Mouse (Mus musculus): ENCODE results near the gene Atp6v1b1. TPM values are rescaled to one million over a fixed set of nuclear protein-coding genes. Genes with fewer than 3 reads are reported as not detected.
A peak's percentile ranks its signal among the peaks of the same experiment; 100 is the strongest.

Atp6v1b1 gene
- polyA plus RNA-seq, 1 experiment from 2014 or later, result 2.3 TPM

- WGBS, result 47% methylated on average over 3 of the region's 3 CpGs
- DNase-seq (ENCODE audit: low spot score) (no peak), ATAC-seq (ENCODE audit: low read depth) (no peak; the same call in 1 of the 2 replicates)
- H3K36me3 ChIP-seq (ENCODE audit: control insufficient read depth, insufficient read depth, low read length), result no peaks in the 10 kb centered on the region
- no peak overlapping the region for H3K27ac ChIP-seq (replicated peaks; ENCODE audit: low read depth, low read length)
- H3K9ac ChIP-seq (ENCODE audit: low read depth, low read length), result no peak overlapping the region
- H3K4me2 ChIP-seq (ENCODE audit: low read depth, low read length), result no peak overlapping the region
- H3K4me3 ChIP-seq (ENCODE audit: low read depth, low read length), result no peak overlapping the region
- H3K4me1 ChIP-seq (ENCODE audit: control insufficient read depth, insufficient read depth, low read length), result no peaks in the 10 kb centered on the region
- H3K9me3 ChIP-seq (ENCODE audit: control insufficient read depth, low read length), result no peaks in the 10 kb centered on the region
- H3K27me3 ChIP-seq (replicated peaks; ENCODE audit: control insufficient read depth, insufficient read depth, low read length), result 0 out of 2 replicates have a peak, but pooled peaks cover 5% of the 10 kb centered on the region
Measured at GRCm38 (mm10) chr6:83749286-83749685, 6.5 kb downstream of the Atp6v1b1 start.

- Histone ChIP-seq H3K4me2 (ENCODE audit: low read depth, low read length) (no peak overlapping the region), H3K9me3 (ENCODE audit: control insufficient read depth, low read length) (no peaks in the 10 kb centered on the region), H3K27ac (replicated peaks; ENCODE audit: low read depth, low read length) (no peak overlapping the region), H3K27me3 (replicated peaks; ENCODE audit: control insufficient read depth, insufficient read depth, low read length) (0 out of 2 replicates have a peak, but pooled peaks cover 5% of the 10 kb centered on the region), H3K4me1 (ENCODE audit: control insufficient read depth, insufficient read depth, low read length) (no peaks in the 10 kb centered on the region), H3K4me3 (ENCODE audit: low read depth, low read length) (no peak overlapping the region), H3K36me3 (ENCODE audit: control insufficient read depth, insufficient read depth, low read length) (no peaks in the 10 kb centered on the region), H3K9ac (ENCODE audit: low read depth, low read length) (no peak overlapping the region)
- peak; percentile 52 for DNase-seq (ENCODE audit: low spot score)
- WGBS, result 10% methylated on average over 11 of the region's 11 CpGs
- ATAC-seq (ENCODE audit: low read depth), result peak; percentile 64; the same call in 1 of the 2 replicates
Measured at GRCm38 (mm10) chr6:83750171-83750684, 7.4 kb downstream of the Atp6v1b1 start.

GRCm38 (mm10) chr6:83756051-83756450, 13.3 kb downstream of the Atp6v1b1 start:
- DNase-seq (ENCODE audit: low spot score) (no peak), ATAC-seq (ENCODE audit: low read depth) (no peak)
- Histone ChIP-seq H3K4me2 (ENCODE audit: low read depth, low read length) (no peak overlapping the region), H3K36me3 (ENCODE audit: control insufficient read depth, insufficient read depth, low read length) (no peaks in the 10 kb centered on the region), H3K4me3 (ENCODE audit: low read depth, low read length) (no peak overlapping the region), H3K4me1 (ENCODE audit: control insufficient read depth, insufficient read depth, low read length) (peaks cover 4% of the 10 kb centered on the region; the same call in 1 of the 2 replicates), H3K27ac (replicated peaks; ENCODE audit: low read depth, low read length) (no peak overlapping the region), H3K9me3 (ENCODE audit: control insufficient read depth, low read length) (no peaks in the 10 kb centered on the region), H3K9ac (ENCODE audit: low read depth, low read length) (no peak overlapping the region), H3K27me3 (replicated peaks; ENCODE audit: control insufficient read depth, insufficient read depth, low read length) (peaks cover 38% of the 10 kb centered on the region)
- WGBS, result 70% methylated on average over 9 of the region's 9 CpGs

GRCm38 (mm10) chr6:83762344-83762743, 19.6 kb downstream of the Atp6v1b1 start, which contains the start of gene Ankrd53:
Gene Ankrd53 (plus strand): TSS chr6:83762644.
- no peaks in the 10 kb centered on the region for H3K9me3 ChIP-seq (ENCODE audit: control insufficient read depth, low read length)
- H3K9ac ChIP-seq (ENCODE audit: low read depth, low read length), result peak within 1 kb of the TSS; percentile 35
- DNase-seq (ENCODE audit: low spot score) (no peak), ATAC-seq (ENCODE audit: low read depth) (no peak)
- peak within 1 kb of the TSS; percentile 54 for H3K4me2 ChIP-seq (ENCODE audit: low read depth, low read length)
- no peaks in the 10 kb centered on the region for H3K36me3 ChIP-seq (ENCODE audit: control insufficient read depth, insufficient read depth, low read length)
- WGBS, result 29% methylated on average over 6 of the region's 6 CpGs
- H3K4me3 ChIP-seq (ENCODE audit: low read depth, low read length), result peak within 1 kb of the TSS; percentile 36
- peaks cover 62% of the 10 kb centered on the region for H3K27me3 ChIP-seq (replicated peaks; ENCODE audit: control insufficient read depth, insufficient read depth, low read length)
- peaks cover 9% of the 10 kb centered on the region for H3K4me1 ChIP-seq (ENCODE audit: control insufficient read depth, insufficient read depth, low read length)
- H3K27ac ChIP-seq (replicated peaks; ENCODE audit: low read depth, low read length), result no peak within 1 kb of the TSS

- peaks cover 9% of the 10 kb centered on the region for H3K4me1 ChIP-seq (ENCODE audit: control insufficient read depth, insufficient read depth, low read length)
- H3K9me3 ChIP-seq (ENCODE audit: control insufficient read depth, low read length), result no peaks in the 10 kb centered on the region
- no peak overlapping the region for H3K27ac ChIP-seq (replicated peaks; ENCODE audit: low read depth, low read length)
- DNase-seq (ENCODE audit: low spot score) (peak; percentile 41), ATAC-seq (ENCODE audit: low read depth) (peak; percentile 77)
- peak overlapping the region; percentile 54 for H3K4me2 ChIP-seq (ENCODE audit: low read depth, low read length)
- peaks cover under 1% of the 10 kb centered on the region; the same call in 1 of the 2 replicates for H3K36me3 ChIP-seq (ENCODE audit: control insufficient read depth, insufficient read depth, low read length)
- H3K4me3 ChIP-seq (ENCODE audit: low read depth, low read length), result peak overlapping the region; percentile 36
- peak overlapping the region; percentile 35 for H3K9ac ChIP-seq (ENCODE audit: low read depth, low read length)
- 1% methylated on average over 29 of the region's 35 CpGs for WGBS
- H3K27me3 ChIP-seq (replicated peaks; ENCODE audit: control insufficient read depth, insufficient read depth, low read length), result peaks cover 56% of the 10 kb centered on the region
Measured at GRCm38 (mm10) chr6:83762880-83763431, 20.2 kb downstream of the Atp6v1b1 start.

- 91% methylated on average over 3 of the region's 3 CpGs for whole genome bisulfite sequencing
- Histone ChIP-seq H3K36me3 (ENCODE audit: control insufficient read depth, insufficient read depth, low read length) (peaks cover 36% of the 10 kb centered on the region), H3K27ac (replicated peaks; ENCODE audit: low read depth, low read length) (no peak overlapping the region), H3K4me2 (ENCODE audit: low read depth, low read length) (no peak overlapping the region), H3K4me3 (ENCODE audit: low read depth, low read length) (no peak overlapping the region), H3K27me3 (replicated peaks; ENCODE audit: control insufficient read depth, insufficient read depth, low read length) (peaks cover 24% of the 10 kb centered on the region), H3K9me3 (ENCODE audit: control insufficient read depth, low read length) (no peaks in the 10 kb centered on the region), H3K4me1 (ENCODE audit: control insufficient read depth, insufficient read depth, low read length) (peaks cover 5% of the 10 kb centered on the region; the same call in 1 of the 2 replicates), H3K9ac (ENCODE audit: low read depth, low read length) (no peak overlapping the region)
- no peak for ATAC-seq (ENCODE audit: low read depth)
- no peak for DNase-seq (ENCODE audit: low spot score)
Measured at GRCm38 (mm10) chr6:83766982-83767381, 24.2 kb downstream of the Atp6v1b1 start.

- no peak overlapping the region for H3K9ac ChIP-seq (ENCODE audit: low read depth, low read length)
- no peak overlapping the region for H3K4me2 ChIP-seq (ENCODE audit: low read depth, low read length)
- H3K27ac ChIP-seq (replicated peaks; ENCODE audit: low read depth, low read length), result no peak overlapping the region
- 77% methylated on average over 5 of the region's 5 CpGs for WGBS
- no peaks in the 10 kb centered on the region for H3K9me3 ChIP-seq (ENCODE audit: control insufficient read depth, low read length)
- peaks cover 47% of the 10 kb centered on the region for H3K36me3 ChIP-seq (ENCODE audit: control insufficient read depth, insufficient read depth, low read length)
- DNase-seq (ENCODE audit: low spot score) (no peak), ATAC-seq (ENCODE audit: low read depth) (no peak)
- peaks cover 9% of the 10 kb centered on the region for H3K27me3 ChIP-seq (replicated peaks; ENCODE audit: control insufficient read depth, insufficient read depth, low read length)
- no peaks in the 10 kb centered on the region for H3K4me1 ChIP-seq (ENCODE audit: control insufficient read depth, insufficient read depth, low read length)
- no peak overlapping the region for H3K4me3 ChIP-seq (ENCODE audit: low read depth, low read length)
Measured at GRCm38 (mm10) chr6:83768485-83768884, 25.7 kb downstream of the Atp6v1b1 start.

- Histone ChIP-seq H3K27ac (replicated peaks; ENCODE audit: low read depth, low read length) (no peak overlapping the region), H3K4me1 (ENCODE audit: control insufficient read depth, insufficient read depth, low read length) (peaks cover 10% of the 10 kb centered on the region), H3K4me2 (ENCODE audit: low read depth, low read length) (peak overlapping the region; percentile 89), H3K27me3 (replicated peaks; ENCODE audit: control insufficient read depth, insufficient read depth, low read length) (no peaks in the 10 kb centered on the region), H3K4me3 (ENCODE audit: low read depth, low read length) (peak overlapping the region; percentile 95), H3K9ac (ENCODE audit: low read depth, low read length) (peak overlapping the region; percentile 97; the same call in 1 of the 2 replicates), H3K9me3 (ENCODE audit: control insufficient read depth, low read length) (no peaks in the 10 kb centered on the region), H3K36me3 (ENCODE audit: control insufficient read depth, insufficient read depth, low read length) (peaks cover 35% of the 10 kb centered on the region)
- ATAC-seq (ENCODE audit: low read depth) (no peak), DNase-seq (ENCODE audit: low spot score) (peak; percentile 24)
- WGBS, result 56% methylated on average over 8 of the region's 9 CpGs
Measured at GRCm38 (mm10) chr6:83774126-83774525, 31.3 kb downstream of the Atp6v1b1 start.
